Mouse (Mus musculus) small intestine, adult 2 months (tissue): ENCODE results near the gene Tmem189.

Experiments
- CTCF ChIP-seq: fragments of 200-500 bp; IDR thresholded peaks from 2 replicates; pipeline ENCODE4 v1.5.1; 2012; ENCODE audit warnings: low read depth, mild to moderate bottlenecking, control low read depth, inconsistent platforms, low read length, moderate library complexity, mixed read lengths; ENCODE audit not compliant: insufficient replicate concordance, insufficient read length; ENCODE audit errors: extremely low read depth
- POLR2A ChIP-seq: fragments of 200-500 bp; IDR thresholded peaks from 2 replicates; pipeline ENCODE4 v1.6.1; 2012; ENCODE audit warnings: low read depth, mild to moderate bottlenecking, control low read depth, inconsistent platforms, low read length, moderate library complexity

- TF ChIP-seq CTCF (peak; percentile 84), POLR2A (no peak)
Observed at GRCm38 (mm10) chr2:167605178-167605794, 84.3 kb downstream of the Tmem189 start.
